Mouse (Mus musculus): ENCODE measurements around the gene Add3. TPM values are rescaled to one million over a fixed set of nuclear protein-coding genes. Genes with fewer than 3 reads are reported as not detected.

The Add3 gene
- polyA plus RNA-seq, 1 experiment from 2014 or later: 66.5 TPM

DNA sequence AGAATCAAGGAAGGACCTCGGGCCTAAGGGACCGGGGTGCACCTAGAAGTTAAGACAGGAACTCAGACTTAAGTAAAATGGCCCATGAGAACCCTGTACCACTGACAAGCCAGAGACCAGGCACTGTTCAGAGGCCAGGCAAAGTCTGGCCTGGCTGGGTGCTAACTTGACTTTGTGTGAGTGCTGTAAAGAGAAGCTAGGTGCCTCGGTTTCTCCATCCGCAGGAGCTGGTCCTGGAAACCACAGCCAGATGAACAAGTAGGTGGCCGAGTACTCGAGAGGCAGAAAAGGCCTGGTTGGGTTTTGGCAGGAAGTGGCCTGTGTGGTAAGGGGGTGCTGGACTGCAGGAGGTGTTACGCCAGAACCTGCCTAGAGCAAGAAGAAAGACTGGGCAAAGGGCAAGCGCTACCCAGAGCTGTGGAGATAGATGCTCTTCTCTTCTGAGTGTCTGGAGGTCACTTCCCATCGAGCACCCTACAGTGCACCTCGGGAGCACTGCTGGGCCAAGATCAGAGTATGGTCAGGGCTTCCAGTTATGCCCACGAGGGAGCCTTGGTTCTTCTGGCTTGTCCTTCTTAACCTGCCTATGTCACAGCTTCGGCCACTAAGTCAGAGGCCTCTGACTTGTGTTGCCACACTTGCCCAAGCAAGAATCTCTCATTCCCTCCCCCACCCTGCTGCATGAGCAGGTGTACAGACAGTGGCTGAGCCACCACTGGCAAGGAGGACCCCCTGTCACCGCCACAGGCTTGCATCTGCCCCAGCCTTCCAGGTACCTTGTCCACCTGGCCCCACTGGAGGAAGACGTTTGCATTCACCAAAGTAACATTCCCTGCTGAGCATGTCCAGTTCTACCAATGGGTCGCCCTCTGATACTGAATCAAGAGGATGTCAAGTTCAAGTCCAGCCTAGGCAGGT is 112.1 kb downstream of the Add3 start:
- ATAC-seq (replicated peaks; ENCODE audit: low FRiP score, low read depth) (no peak), DNase-seq (ENCODE audit: low spot score) (no peak)
- no peak for TF ChIP-seq CTCF (IDR thresholded peaks at IDR 0.05; ENCODE audit: low read depth)
- WGBS: 87% methylated on average over 15 of the region's 15 CpGs
- Histone ChIP-seq H3K9ac (ENCODE audit: low read depth, low read length) (no peak overlapping the region), H3K4me2 (ENCODE audit: low read length) (no peak overlapping the region), H3K27ac (no peak overlapping the region), H3K4me3 (replicated peaks; ENCODE audit: low read depth, low read length) (no peak overlapping the region), H3K27me3 (ENCODE audit: insufficient read depth, low read length) (no peaks in the 10 kb centered on the region), H3K4me1 (replicated peaks; ENCODE audit: insufficient read depth, low read length) (no peaks in the 10 kb centered on the region), H3K36me3 (ENCODE audit: insufficient read depth, low read length) (no peaks in the 10 kb centered on the region; the same call in 1 of the 2 replicates), H3K9me3 (replicated peaks; ENCODE audit: low read length) (no peaks in the 10 kb centered on the region)

DNA sequence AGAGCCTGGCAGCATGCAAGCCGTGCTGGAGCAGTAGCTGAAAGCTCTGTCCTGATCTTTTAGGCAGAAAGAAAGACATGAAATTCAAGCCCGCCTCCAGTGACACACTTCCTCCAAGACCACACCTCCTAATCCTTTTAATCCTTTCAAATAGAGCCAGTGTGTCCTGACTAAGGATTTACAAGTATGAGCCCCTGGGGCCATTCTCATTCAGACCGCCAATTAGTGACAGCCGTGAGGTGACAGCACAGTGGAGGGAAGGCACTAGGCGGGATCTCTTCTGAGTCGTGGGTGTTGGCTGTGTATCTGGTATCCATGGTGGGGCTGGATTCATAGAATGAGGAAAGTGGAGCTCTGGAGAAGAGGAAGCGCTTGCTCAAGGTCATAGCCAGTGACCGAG is 116.1 kb downstream of the Add3 start:
- Histone ChIP-seq H3K27ac (no peak overlapping the region), H3K4me2 (ENCODE audit: low read length) (no peak overlapping the region), H3K4me1 (replicated peaks; ENCODE audit: insufficient read depth, low read length) (no peaks in the 10 kb centered on the region), H3K9me3 (replicated peaks; ENCODE audit: low read length) (no peaks in the 10 kb centered on the region), H3K9ac (ENCODE audit: low read depth, low read length) (no peak overlapping the region), H3K36me3 (ENCODE audit: insufficient read depth, low read length) (no peaks in the 10 kb centered on the region), H3K27me3 (ENCODE audit: insufficient read depth, low read length) (no peaks in the 10 kb centered on the region), H3K4me3 (replicated peaks; ENCODE audit: low read depth, low read length) (no peak overlapping the region)
- DNase-seq (ENCODE audit: low spot score) (no peak), ATAC-seq (replicated peaks; ENCODE audit: low FRiP score, low read depth) (no peak)
- 94% methylated on average over 8 of the region's 8 CpGs for WGBS
- TF ChIP-seq CTCF (IDR thresholded peaks at IDR 0.05; ENCODE audit: low read depth): no peak

DNA sequence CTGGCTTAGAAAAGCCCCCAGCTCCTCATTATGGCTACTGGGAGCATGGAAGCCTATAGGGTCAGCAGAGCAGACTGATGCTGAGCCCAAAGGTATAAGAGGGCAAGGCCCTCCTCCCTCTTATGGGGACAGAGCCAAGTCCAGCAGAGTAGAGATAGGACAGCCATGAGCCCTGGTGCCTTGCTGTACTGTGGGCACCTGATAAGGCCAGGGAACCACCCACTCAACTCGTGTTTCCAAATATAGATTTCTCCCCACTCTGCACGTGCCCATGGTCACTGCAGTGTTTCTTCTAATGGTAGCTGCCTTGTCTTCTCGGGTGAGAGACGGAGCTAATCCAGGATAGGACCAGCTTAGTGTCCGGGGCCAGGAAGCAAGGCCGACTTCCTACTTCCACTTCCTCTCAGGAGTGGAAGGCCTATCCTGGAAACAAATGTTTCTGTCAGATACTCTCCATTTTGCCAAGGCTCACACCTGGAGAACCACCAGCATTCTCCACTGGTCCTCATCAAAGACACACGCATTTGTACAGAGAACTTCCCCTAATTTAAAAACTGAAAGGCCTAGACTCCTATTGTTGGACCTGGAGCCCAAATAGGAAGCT is 116.8 kb downstream of the Add3 start:
- H3K9ac ChIP-seq (ENCODE audit: low read depth, low read length): no peak overlapping the region
- no peaks in the 10 kb centered on the region for H3K36me3 ChIP-seq (ENCODE audit: insufficient read depth, low read length)
- WGBS: 75% methylated on average over 7 of the region's 7 CpGs
- H3K27me3 ChIP-seq (ENCODE audit: insufficient read depth, low read length): no peaks in the 10 kb centered on the region
- H3K27ac ChIP-seq: no peak overlapping the region
- no peaks in the 10 kb centered on the region for H3K4me1 ChIP-seq (replicated peaks; ENCODE audit: insufficient read depth, low read length)
- DNase-seq (ENCODE audit: low spot score) (no peak), ATAC-seq (replicated peaks; ENCODE audit: low FRiP score, low read depth) (no peak)
- H3K4me3 ChIP-seq (replicated peaks; ENCODE audit: low read depth, low read length): no peak overlapping the region
- H3K9me3 ChIP-seq (replicated peaks; ENCODE audit: low read length): no peaks in the 10 kb centered on the region
- no peak for TF ChIP-seq CTCF (IDR thresholded peaks at IDR 0.05; ENCODE audit: low read depth)
- H3K4me2 ChIP-seq (ENCODE audit: low read length): no peak overlapping the region

DNA sequence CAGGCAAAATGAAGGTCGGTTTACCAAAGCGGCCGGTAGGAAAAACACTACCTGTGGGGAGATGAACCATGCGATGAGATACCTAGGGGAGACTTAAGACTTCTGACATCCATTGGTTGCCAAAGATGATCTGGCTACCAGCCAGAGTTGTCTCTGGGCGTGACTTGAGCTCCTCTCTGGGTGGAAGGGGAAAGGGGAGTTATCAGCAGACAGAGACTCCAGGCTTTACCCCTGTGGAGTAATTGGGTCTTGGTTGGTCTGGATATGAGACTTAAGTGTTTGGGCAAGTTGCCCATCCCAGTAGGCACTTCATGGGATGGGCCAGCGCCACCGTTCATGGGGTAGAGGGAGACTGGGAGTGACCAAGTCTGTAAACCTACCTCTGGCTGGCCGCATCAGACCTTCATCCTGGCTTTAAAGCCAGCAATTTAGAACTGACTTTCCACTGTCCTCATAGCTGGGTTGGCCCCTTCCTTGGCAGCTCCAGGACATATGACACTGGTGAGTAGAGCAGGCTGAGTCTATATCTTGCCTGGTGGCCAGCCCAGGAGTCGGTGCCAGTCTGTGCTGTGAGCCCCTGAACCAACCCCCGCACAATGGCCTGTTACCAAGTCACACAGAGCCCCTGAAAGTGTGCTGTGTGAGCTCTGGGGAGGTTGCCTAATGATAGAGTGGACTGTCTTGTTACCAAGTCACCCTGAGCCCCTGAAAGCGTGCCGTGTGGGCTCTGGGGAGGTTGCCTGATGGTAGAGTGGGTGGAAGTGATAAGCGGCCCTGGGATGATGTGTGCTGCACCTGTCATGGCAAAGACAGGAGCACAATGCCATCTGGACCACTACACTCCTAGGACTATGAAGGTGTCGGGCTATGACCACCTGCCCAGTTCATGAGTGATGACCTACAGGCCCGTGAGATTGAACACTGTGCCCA is 117.7 kb downstream of the Add3 start:
- Histone ChIP-seq H3K4me2 (ENCODE audit: low read length) (no peak overlapping the region), H3K36me3 (ENCODE audit: insufficient read depth, low read length) (no peaks in the 10 kb centered on the region), H3K27me3 (ENCODE audit: insufficient read depth, low read length) (no peaks in the 10 kb centered on the region), H3K27ac (no peak overlapping the region), H3K4me3 (replicated peaks; ENCODE audit: low read depth, low read length) (no peak overlapping the region), H3K4me1 (replicated peaks; ENCODE audit: insufficient read depth, low read length) (no peaks in the 10 kb centered on the region), H3K9ac (ENCODE audit: low read depth, low read length) (no peak overlapping the region), H3K9me3 (replicated peaks; ENCODE audit: low read length) (no peaks in the 10 kb centered on the region)
- ATAC-seq (replicated peaks; ENCODE audit: low FRiP score, low read depth): no peak
- no peak for DNase-seq (ENCODE audit: low spot score)
- WGBS: 90% methylated on average over 15 of the region's 15 CpGs
- TF ChIP-seq CTCF (IDR thresholded peaks at IDR 0.05; ENCODE audit: low read depth): no peak

DNA sequence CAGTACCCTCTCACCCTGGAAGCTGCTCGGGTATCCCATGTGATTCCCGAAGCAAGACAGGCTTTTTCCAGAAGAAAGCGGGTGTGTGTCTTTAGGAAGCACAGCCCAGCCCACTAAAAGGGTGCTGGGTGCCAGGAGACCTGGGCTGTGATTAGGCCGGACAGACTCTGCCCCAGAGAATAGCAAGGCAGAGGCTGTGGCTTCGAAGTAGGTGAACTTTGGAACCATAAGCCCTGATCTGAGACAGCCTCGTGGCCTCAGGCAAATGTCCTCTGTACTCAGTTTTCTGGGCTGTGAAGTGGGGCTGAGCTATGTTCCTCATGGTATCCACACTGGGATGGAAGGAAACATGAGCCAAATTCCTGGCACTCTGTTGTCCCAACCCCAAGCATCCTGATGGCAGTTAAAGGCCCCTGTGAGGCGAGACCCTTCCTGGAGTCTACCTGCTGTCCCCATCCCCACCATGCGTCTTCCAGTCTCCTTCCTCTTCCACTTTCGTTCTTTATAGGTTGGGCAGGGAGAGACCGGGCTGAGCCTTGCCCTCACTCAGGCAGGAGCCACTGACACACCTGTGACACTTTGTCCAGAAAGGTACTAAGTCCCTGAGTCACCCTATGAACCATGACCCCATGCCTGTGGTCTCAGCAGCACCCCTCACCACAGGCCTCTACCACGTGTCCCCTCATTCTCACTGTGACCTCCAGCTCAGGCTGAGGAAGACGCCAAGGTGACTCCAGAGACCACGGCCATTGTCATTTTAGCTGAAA is 118.7 kb downstream of the Add3 start:
- Histone ChIP-seq H3K9ac (ENCODE audit: low read depth, low read length) (no peak overlapping the region), H3K4me2 (ENCODE audit: low read length) (no peak overlapping the region), H3K4me1 (replicated peaks; ENCODE audit: insufficient read depth, low read length) (no peaks in the 10 kb centered on the region), H3K4me3 (replicated peaks; ENCODE audit: low read depth, low read length) (no peak overlapping the region), H3K27me3 (ENCODE audit: insufficient read depth, low read length) (no peaks in the 10 kb centered on the region), H3K9me3 (replicated peaks; ENCODE audit: low read length) (no peaks in the 10 kb centered on the region), H3K27ac (no peak overlapping the region), H3K36me3 (ENCODE audit: insufficient read depth, low read length) (no peaks in the 10 kb centered on the region)
- ATAC-seq (replicated peaks; ENCODE audit: low FRiP score, low read depth) (no peak), DNase-seq (ENCODE audit: low spot score) (no peak)
- no peak for TF ChIP-seq CTCF (IDR thresholded peaks at IDR 0.05; ENCODE audit: low read depth)
- WGBS: 81% methylated on average over 13 of the region's 13 CpGs
